Mouse (Mus musculus): ENCODE results near the gene Zfp9.

Gene Zfp9

GRCm38 (mm10) chr6:118478957-118479708, at the start of gene Zfp9:
Zfp9 (minus strand) TSS chr6:118479320.
- peak; percentile 82 for DNase-seq (ENCODE audit: low spot score)

- no peak for DNase-seq (ENCODE audit: low spot score)
Measured at GRCm38 (mm10) chr6:118520668-118521067, 41.5 kb upstream of the Zfp9 start.

GRCm38 (mm10) chr6:118513335-118514012, 34.4 kb upstream of the Zfp9 start:
- DNase-seq (ENCODE audit: low spot score) = no peak

GRCm38 (mm10) chr6:118499010-118499409, 19.9 kb upstream of the Zfp9 start:
- no peak for DNase-seq (ENCODE audit: low spot score)

GRCm38 (mm10) chr6:118482125-118482524, 3.0 kb upstream of the Zfp9 start:
- DNase-seq (ENCODE audit: low spot score) = no peak

- no peak for DNase-seq (ENCODE audit: low spot score)
Measured at GRCm38 (mm10) chr6:118477875-118478785, 990 bp downstream of the Zfp9 start.

- DNase-seq (ENCODE audit: low spot score) = no peak
Measured at GRCm38 (mm10) chr6:118462069-118462705, 16.9 kb downstream of the Zfp9 start.

- DNase-seq (ENCODE audit: low spot score) = no peak
Measured at GRCm38 (mm10) chr6:118457726-118458125, 21.4 kb downstream of the Zfp9 start.

- DNase-seq (ENCODE audit: low spot score) = peak; percentile 79
Measured at GRCm38 (mm10) chr6:118455042-118455631, 24.0 kb downstream of the Zfp9 start, which contains the start of gene Zfp248. Zfp248 (minus strand) TSS chr6:118455528.

- no peak for DNase-seq (ENCODE audit: low spot score)
Measured at GRCm38 (mm10) chr6:118454452-118454851, 24.7 kb downstream of the Zfp9 start.

- no peak for DNase-seq (ENCODE audit: low spot score)
Measured at GRCm38 (mm10) chr6:118431502-118431901, 47.6 kb downstream of the Zfp9 start.

- no peak for DNase-seq (ENCODE audit: low spot score)
Measured at GRCm38 (mm10) chr6:118426666-118427065, 52.5 kb downstream of the Zfp9 start.

GRCm38 (mm10) chr6:118419050-118419920, 59.8 kb downstream of the Zfp9 start, which contains the start of gene Bms1:
Bms1 (minus strand) TSS chr6:118419474.
- DNase-seq (ENCODE audit: low spot score) = peak; percentile 89

Data from ovary, adult 18-20 months (tissue).